Mouse (Mus musculus): ENCODE data around the gene Mmp24. TPM values are rescaled to one million over a fixed set of nuclear protein-coding genes. Genes with fewer than 3 reads are reported as not detected.

Mmp24 gene
- polyA plus RNA-seq, 1 experiment from 2014 or later = 0.04 TPM

GRCm38 (mm10) chr2:155737803-155738202 lies 37.3 kb upstream of the Mmp24 start:
- 0 out of 2 replicates have a peak, but pooled peaks cover 3% of the 10 kb centered on the region for H3K4me1 ChIP-seq (ENCODE audit: control insufficient read depth, insufficient read depth, low read length)
- H3K9ac ChIP-seq (ENCODE audit: low read depth, low read length) = no peak overlapping the region
- H3K27me3 ChIP-seq (ENCODE audit: control insufficient read depth, insufficient read depth, low read length) = no peaks in the 10 kb centered on the region
- H3K36me3 ChIP-seq (ENCODE audit: control insufficient read depth, insufficient read depth, low read length) = no peaks in the 10 kb centered on the region
- H3K27ac ChIP-seq (ENCODE audit: low read depth, low read length) = no peak overlapping the region
- WGBS (ENCODE audit: insufficient replicate concordance) = 67% methylated on average over 9 of the region's 9 CpGs
- H3K4me3 ChIP-seq (ENCODE audit: low read depth, low read length) = no peak overlapping the region
- no peak overlapping the region for H3K4me2 ChIP-seq
- H3K9me3 ChIP-seq (replicated peaks; ENCODE audit: control insufficient read depth, low read length) = no peaks in the 10 kb centered on the region
- ATAC-seq (replicated peaks; ENCODE audit: insufficient number of reproducible peaks, low FRiP score, low TSS enrichment) = no peak

GRCm38 (mm10) chr2:155742211-155742610 lies 32.9 kb upstream of the Mmp24 start:
- H3K9me3 ChIP-seq (replicated peaks; ENCODE audit: control insufficient read depth, low read length) = no peaks in the 10 kb centered on the region
- ATAC-seq (replicated peaks; ENCODE audit: insufficient number of reproducible peaks, low FRiP score, low TSS enrichment) = 0 out of 2 replicates have a peak, but pooled peaks have one; percentile 43
- H3K4me2 ChIP-seq = no peak overlapping the region
- 0 out of 2 replicates have a peak, but pooled peaks cover 3% of the 10 kb centered on the region for H3K4me1 ChIP-seq (ENCODE audit: control insufficient read depth, insufficient read depth, low read length)
- H3K27me3 ChIP-seq (ENCODE audit: control insufficient read depth, insufficient read depth, low read length) = no peaks in the 10 kb centered on the region
- peak overlapping the region; percentile 24; the same call in 1 of the 2 replicates for H3K27ac ChIP-seq (ENCODE audit: low read depth, low read length)
- H3K4me3 ChIP-seq (ENCODE audit: low read depth, low read length) = no peak overlapping the region
- no peaks in the 10 kb centered on the region for H3K36me3 ChIP-seq (ENCODE audit: control insufficient read depth, insufficient read depth, low read length)
- no peak overlapping the region for H3K9ac ChIP-seq (ENCODE audit: low read depth, low read length)
- WGBS (ENCODE audit: insufficient replicate concordance) = 38% methylated on average over 11 of the region's 11 CpGs

GRCm38 (mm10) chr2:155742931-155743337 lies 32.2 kb upstream of the Mmp24 start:
- Histone ChIP-seq H3K27ac (ENCODE audit: low read depth, low read length) (peak overlapping the region; percentile 18; the same call in 1 of the 2 replicates), H3K9me3 (replicated peaks; ENCODE audit: control insufficient read depth, low read length) (no peaks in the 10 kb centered on the region), H3K27me3 (ENCODE audit: control insufficient read depth, insufficient read depth, low read length) (no peaks in the 10 kb centered on the region), H3K4me3 (ENCODE audit: low read depth, low read length) (no peak overlapping the region), H3K4me1 (ENCODE audit: control insufficient read depth, insufficient read depth, low read length) (0 out of 2 replicates have a peak, but pooled peaks cover 3% of the 10 kb centered on the region), H3K4me2 (no peak overlapping the region), H3K36me3 (ENCODE audit: control insufficient read depth, insufficient read depth, low read length) (no peaks in the 10 kb centered on the region), H3K9ac (ENCODE audit: low read depth, low read length) (no peak overlapping the region)
- 55% methylated on average over 12 of the region's 12 CpGs for WGBS (ENCODE audit: insufficient replicate concordance)
- ATAC-seq (replicated peaks; ENCODE audit: insufficient number of reproducible peaks, low FRiP score, low TSS enrichment) = peak; percentile 69

GRCm38 (mm10) chr2:155743351-155743750 lies 31.8 kb upstream of the Mmp24 start:
- Histone ChIP-seq H3K27me3 (ENCODE audit: control insufficient read depth, insufficient read depth, low read length) (no peaks in the 10 kb centered on the region), H3K36me3 (ENCODE audit: control insufficient read depth, insufficient read depth, low read length) (no peaks in the 10 kb centered on the region), H3K4me3 (ENCODE audit: low read depth, low read length) (no peak overlapping the region), H3K4me1 (ENCODE audit: control insufficient read depth, insufficient read depth, low read length) (0 out of 2 replicates have a peak, but pooled peaks cover 3% of the 10 kb centered on the region), H3K4me2 (no peak overlapping the region), H3K27ac (ENCODE audit: low read depth, low read length) (peak overlapping the region; percentile 18; the same call in 1 of the 2 replicates), H3K9ac (ENCODE audit: low read depth, low read length) (no peak overlapping the region), H3K9me3 (replicated peaks; ENCODE audit: control insufficient read depth, low read length) (no peaks in the 10 kb centered on the region)
- WGBS (ENCODE audit: insufficient replicate concordance) = 77% methylated on average over 9 of the region's 9 CpGs
- no peak for ATAC-seq (replicated peaks; ENCODE audit: insufficient number of reproducible peaks, low FRiP score, low TSS enrichment)

- ATAC-seq (replicated peaks; ENCODE audit: insufficient number of reproducible peaks, low FRiP score, low TSS enrichment) = no peak
- Histone ChIP-seq H3K9ac (ENCODE audit: low read depth, low read length) (no peak overlapping the region), H3K9me3 (replicated peaks; ENCODE audit: control insufficient read depth, low read length) (no peaks in the 10 kb centered on the region), H3K4me1 (ENCODE audit: control insufficient read depth, insufficient read depth, low read length) (0 out of 2 replicates have a peak, but pooled peaks cover 3% of the 10 kb centered on the region), H3K4me3 (ENCODE audit: low read depth, low read length) (no peak overlapping the region), H3K27me3 (ENCODE audit: control insufficient read depth, insufficient read depth, low read length) (no peaks in the 10 kb centered on the region), H3K27ac (ENCODE audit: low read depth, low read length) (no peak overlapping the region), H3K4me2 (no peak overlapping the region), H3K36me3 (ENCODE audit: control insufficient read depth, insufficient read depth, low read length) (no peaks in the 10 kb centered on the region)
- WGBS (ENCODE audit: insufficient replicate concordance) = 51% methylated on average over 3 of the region's 3 CpGs
Measured at GRCm38 (mm10) chr2:155745487-155745886, 29.7 kb upstream of the Mmp24 start.

GRCm38 (mm10) chr2:155749394-155749793 lies 25.7 kb upstream of the Mmp24 start:
- H3K27me3 ChIP-seq (ENCODE audit: control insufficient read depth, insufficient read depth, low read length) = peaks cover 7% of the 10 kb centered on the region; the same call in 1 of the 2 replicates
- H3K9me3 ChIP-seq (replicated peaks; ENCODE audit: control insufficient read depth, low read length) = no peaks in the 10 kb centered on the region
- no peak overlapping the region for H3K4me3 ChIP-seq (ENCODE audit: low read depth, low read length)
- 83% methylated on average over 4 of the region's 4 CpGs for WGBS (ENCODE audit: insufficient replicate concordance)
- no peak overlapping the region for H3K4me2 ChIP-seq
- H3K9ac ChIP-seq (ENCODE audit: low read depth, low read length) = no peak overlapping the region
- H3K36me3 ChIP-seq (ENCODE audit: control insufficient read depth, insufficient read depth, low read length) = no peaks in the 10 kb centered on the region
- no peaks in the 10 kb centered on the region; the same call in 1 of the 2 replicates for H3K4me1 ChIP-seq (ENCODE audit: control insufficient read depth, insufficient read depth, low read length)
- ATAC-seq (replicated peaks; ENCODE audit: insufficient number of reproducible peaks, low FRiP score, low TSS enrichment) = no peak
- no peak overlapping the region for H3K27ac ChIP-seq (ENCODE audit: low read depth, low read length)

- H3K27me3 ChIP-seq (ENCODE audit: control insufficient read depth, insufficient read depth, low read length) = peaks cover 7% of the 10 kb centered on the region; the same call in 1 of the 2 replicates
- no peaks in the 10 kb centered on the region for H3K36me3 ChIP-seq (ENCODE audit: control insufficient read depth, insufficient read depth, low read length)
- 2% methylated on average over 25 of the region's 25 CpGs for WGBS (ENCODE audit: insufficient replicate concordance)
- ATAC-seq (replicated peaks; ENCODE audit: insufficient number of reproducible peaks, low FRiP score, low TSS enrichment) = 0 out of 2 replicates have a peak, but pooled peaks have one; percentile 57
- H3K4me2 ChIP-seq = peak within 1 kb of the TSS; percentile 64
- H3K4me1 ChIP-seq (ENCODE audit: control insufficient read depth, insufficient read depth, low read length) = no peaks in the 10 kb centered on the region; the same call in 1 of the 2 replicates
- H3K9me3 ChIP-seq (replicated peaks; ENCODE audit: control insufficient read depth, low read length) = no peaks in the 10 kb centered on the region
- peak within 1 kb of the TSS; percentile 35 for H3K4me3 ChIP-seq (ENCODE audit: low read depth, low read length)
- H3K27ac ChIP-seq (ENCODE audit: low read depth, low read length) = no peak within 1 kb of the TSS
- H3K9ac ChIP-seq (ENCODE audit: low read depth, low read length) = peak within 1 kb of the TSS; percentile 50; the same call in 1 of the 2 replicates
Measured at GRCm38 (mm10) chr2:155751014-155751786, 23.9 kb upstream of the Mmp24 start, which contains the start of gene Procr. TSS of gene Procr (plus strand) at chr2:155751117.

- Histone ChIP-seq H3K4me2 (no peak overlapping the region), H3K4me3 (ENCODE audit: low read depth, low read length) (no peak overlapping the region), H3K36me3 (ENCODE audit: control insufficient read depth, insufficient read depth, low read length) (no peaks in the 10 kb centered on the region), H3K27ac (ENCODE audit: low read depth, low read length) (no peak overlapping the region), H3K9me3 (replicated peaks; ENCODE audit: control insufficient read depth, low read length) (no peaks in the 10 kb centered on the region), H3K9ac (ENCODE audit: low read depth, low read length) (no peak overlapping the region), H3K27me3 (ENCODE audit: control insufficient read depth, insufficient read depth, low read length) (peaks cover 9% of the 10 kb centered on the region), H3K4me1 (ENCODE audit: control insufficient read depth, insufficient read depth, low read length) (no peaks in the 10 kb centered on the region; the same call in 1 of the 2 replicates)
- 0% methylated on average over 1 of the region's 1 CpGs for WGBS (ENCODE audit: insufficient replicate concordance)
- ATAC-seq (replicated peaks; ENCODE audit: insufficient number of reproducible peaks, low FRiP score, low TSS enrichment) = no peak
Measured at GRCm38 (mm10) chr2:155755746-155756145, 19.4 kb upstream of the Mmp24 start.

Data from heart, embryonic 11.5 days (tissue).